Mouse (Mus musculus) c-Kit-positive CD71-positive TER-119-positive erythroid progenitor cells, embryonic 14.5 days (primary cell): ENCODE results near the gene Fstl3.

Source experiments
- DNase-seq: peaks from one replicate; pipeline ENCODE4 v3.0.0-alpha.2; 2013; ENCODE audit warnings: low spot score

The Fstl3 gene

GRCm38 (mm10) chr10:79814271-79814842 is 37.3 kb downstream of the Fstl3 start:
- DNase-seq = no peak

- DNase-seq = no peak
Measured at GRCm38 (mm10) chr10:79815671-79816494, 38.8 kb downstream of the Fstl3 start.

- no peak for DNase-seq
Measured at GRCm38 (mm10) chr10:79817111-79817510, 40.0 kb downstream of the Fstl3 start.

GRCm38 (mm10) chr10:79818225-79818624 is 41.2 kb downstream of the Fstl3 start:
- DNase-seq = no peak

GRCm38 (mm10) chr10:79819606-79820005 is 42.5 kb downstream of the Fstl3 start:
- DNase-seq = no peak

GRCm38 (mm10) chr10:79820277-79820676 is 43.2 kb downstream of the Fstl3 start:
- no peak for DNase-seq

GRCm38 (mm10) chr10:79820782-79821181 is 43.7 kb downstream of the Fstl3 start, which contains the start of gene Misp:
Gene Misp, plus strand, starts transcription at chr10:79820989.
- no peak for DNase-seq

- no peak for DNase-seq
Measured at GRCm38 (mm10) chr10:79821731-79822130, 44.7 kb downstream of the Fstl3 start.

- DNase-seq = no peak
Measured at GRCm38 (mm10) chr10:79822372-79822771, 45.3 kb downstream of the Fstl3 start.

GRCm38 (mm10) chr10:79823011-79823410 is 45.9 kb downstream of the Fstl3 start:
- no peak for DNase-seq

GRCm38 (mm10) chr10:79824413-79824812 is 47.3 kb downstream of the Fstl3 start:
- no peak for DNase-seq

- DNase-seq = no peak
Measured at GRCm38 (mm10) chr10:79831583-79831982, 54.5 kb downstream of the Fstl3 start.
